In genomic region chr6:143095126-143095525, GRCm38 (mm10) we compare ENCODE assay signal across 19 mouse cellular contexts.
"Had no signal": no experiment of that assay in that cellular context is flagged by ENCODE, and none has a peak within 500 bp of the region (broad histone marks: within the 10 kb centered on the region; RNA-seq: fewer than 3 reads in every experiment).

No protein-coding gene starts in this region.

- H3K4me1 ChIP-seq: stomach, embryonic 15.5 days had no signal

- H3K4me3 ChIP-seq: layer of hippocampus, adult 2 months; liver, embryonic 13.5 days; megakaryocyte, embryonic 14.5 days; midbrain, embryonic 10.5 days; myocyte; neural tube, embryonic 13.5 days; stomach, embryonic 15.5 days had no signal

- H3K9ac ChIP-seq: liver, embryonic 13.5 days; lung, embryonic 14.5 days; neural tube, embryonic 13.5 days; stomach, embryonic 15.5 days had no signal

- H3K27me3 ChIP-seq: liver, embryonic 13.5 days; megakaryocyte, embryonic 14.5 days; neural tube, embryonic 13.5 days; stomach, embryonic 15.5 days had no signal

- H3K9me3 ChIP-seq: liver, embryonic 13.5 days; megakaryocyte, embryonic 14.5 days; midbrain, embryonic 10.5 days; neural tube, embryonic 13.5 days; stomach, embryonic 15.5 days had no signal

- DNase-seq: kidney, adult 2 months; kidney, postnatal 25 days; layer of hippocampus, adult 9-11 months; liver, embryonic 13.5 days; lung, embryonic 14.5 days; right cerebral cortex, adult 18-20 months; right cerebral cortex, postnatal 14 days; spleen, adult 18-20 months; thymus, postnatal 25 days had no signal

- H3K27ac ChIP-seq: kidney, postnatal 0 days; layer of hippocampus, adult 2 months; liver, embryonic 13.5 days; macrophage; midbrain, embryonic 10.5 days; neural tube, embryonic 13.5 days; stomach, embryonic 15.5 days had no signal

- ATAC-seq: intestine, postnatal 0 days; lung, postnatal 0 days had no signal

- H3K4me2 ChIP-seq: liver, embryonic 13.5 days; lung, embryonic 14.5 days; neural tube, embryonic 13.5 days; stomach, embryonic 15.5 days had no signal
